Mouse (Mus musculus): ENCODE measurements around the gene Edil3. TPM values are rescaled to one million over a fixed set of nuclear protein-coding genes. Genes with fewer than 3 reads are reported as not detected.

The Edil3 gene
- polyA plus RNA-seq, 1 experiment, result 0.27 TPM

DNA sequence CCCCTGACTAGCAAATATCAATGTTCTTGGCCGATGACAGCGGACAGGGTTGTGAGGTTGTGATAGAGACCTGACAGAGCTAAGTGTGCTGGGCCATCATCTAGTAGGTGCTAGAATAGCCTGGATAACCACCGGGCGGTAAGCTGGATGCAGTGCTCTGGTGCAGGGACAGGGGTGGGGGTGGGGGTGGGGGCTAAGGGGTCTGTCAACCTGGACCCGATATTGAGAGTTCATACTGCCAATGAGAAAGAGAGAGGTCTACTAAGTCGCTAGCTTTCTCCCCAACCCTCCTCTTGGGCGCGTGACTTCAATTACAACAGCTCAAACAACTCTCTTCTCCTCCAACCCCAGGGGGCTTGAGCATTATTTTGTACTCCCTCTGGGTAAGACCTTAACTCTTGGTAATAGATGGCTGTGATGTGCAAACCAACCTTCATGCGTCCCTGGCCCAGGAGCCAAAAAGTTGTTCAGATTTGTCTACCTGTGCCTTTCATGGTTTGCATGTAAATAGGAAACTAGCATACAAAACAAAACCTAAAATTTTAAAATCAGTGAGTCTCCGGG is 1.1 kb downstream of the Edil3 start:
- WGBS, result 24% methylated on average over 10 of the region's 10 CpGs

DNA sequence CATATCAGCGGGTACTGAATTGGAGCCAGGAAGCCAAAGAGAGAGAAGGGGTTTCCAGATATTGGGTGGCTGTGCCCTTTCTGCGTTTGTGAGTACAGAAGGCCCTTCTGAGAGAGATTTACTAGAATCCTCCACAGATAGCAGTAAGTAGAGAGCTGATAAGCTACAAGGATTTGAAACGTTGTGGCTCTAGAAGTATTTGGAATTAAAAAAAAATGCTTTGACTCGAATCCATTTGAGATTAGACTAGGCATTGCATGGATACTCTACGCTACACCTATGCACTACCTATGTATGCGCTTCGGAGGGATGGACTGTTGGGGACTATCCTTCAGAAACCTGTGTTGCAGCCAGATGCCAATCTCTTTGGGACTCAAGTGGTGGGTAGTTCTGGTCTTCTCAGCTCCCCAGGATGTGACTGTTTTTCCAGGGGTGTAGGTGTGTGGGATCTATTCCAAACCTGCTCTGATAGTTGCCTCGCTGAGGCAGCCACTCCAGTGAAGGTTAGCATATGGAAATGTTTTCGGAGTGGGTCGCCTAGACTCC is 1.8 kb downstream of the Edil3 start:
- TF ChIP-seq CTCF (conservative IDR thresholded peaks at IDR 0.05; ENCODE audit: insufficient read depth, insufficient read length, low read depth, low read length), result no peak
- no peak for TF ChIP-seq POLR2A (IDR thresholded peaks at IDR 0.05; ENCODE audit: low read depth, low read length)
- H3K36me3 ChIP-seq (ENCODE audit: control insufficient read depth, insufficient read depth, low read length), result no peaks in the 10 kb centered on the region
- H3K4me3 ChIP-seq (ENCODE audit: insufficient read depth, low read depth, low read length), result 0 out of 2 replicates have a peak overlapping the region, but pooled peaks have one; percentile 4
- H3K4me1 ChIP-seq (ENCODE audit: control insufficient read depth, insufficient read depth, low read length), result no peaks in the 10 kb centered on the region
- DNase-seq, result no peak
- no peaks in the 10 kb centered on the region; the same call in 1 of the 2 replicates for H3K27me3 ChIP-seq (replicated peaks; ENCODE audit: control insufficient read depth, insufficient read depth, low read length)
- WGBS, result 32% methylated on average over 10 of the region's 10 CpGs
- no peak overlapping the region for H3K27ac ChIP-seq (ENCODE audit: insufficient read depth, low read depth, low read length)

More for the DNA sequence above, 1.1 kb downstream of the Edil3 start:
- Histone ChIP-seq H3K27ac (ENCODE audit: insufficient read depth, low read depth, low read length) (no peak overlapping the region), H3K27me3 (replicated peaks; ENCODE audit: control insufficient read depth, insufficient read depth, low read length) (no peaks in the 10 kb centered on the region; the same call in 1 of the 2 replicates), H3K4me1 (ENCODE audit: control insufficient read depth, insufficient read depth, low read length) (no peaks in the 10 kb centered on the region), H3K4me3 (ENCODE audit: insufficient read depth, low read depth, low read length) (peak overlapping the region; percentile 56), H3K36me3 (ENCODE audit: control insufficient read depth, insufficient read depth, low read length) (no peaks in the 10 kb centered on the region)
- no peak for DNase-seq
- no peak for TF ChIP-seq POLR2A (IDR thresholded peaks at IDR 0.05; ENCODE audit: low read depth, low read length)
- TF ChIP-seq CTCF (conservative IDR thresholded peaks at IDR 0.05; ENCODE audit: insufficient read depth, insufficient read length, low read depth, low read length), result no peak

DNA sequence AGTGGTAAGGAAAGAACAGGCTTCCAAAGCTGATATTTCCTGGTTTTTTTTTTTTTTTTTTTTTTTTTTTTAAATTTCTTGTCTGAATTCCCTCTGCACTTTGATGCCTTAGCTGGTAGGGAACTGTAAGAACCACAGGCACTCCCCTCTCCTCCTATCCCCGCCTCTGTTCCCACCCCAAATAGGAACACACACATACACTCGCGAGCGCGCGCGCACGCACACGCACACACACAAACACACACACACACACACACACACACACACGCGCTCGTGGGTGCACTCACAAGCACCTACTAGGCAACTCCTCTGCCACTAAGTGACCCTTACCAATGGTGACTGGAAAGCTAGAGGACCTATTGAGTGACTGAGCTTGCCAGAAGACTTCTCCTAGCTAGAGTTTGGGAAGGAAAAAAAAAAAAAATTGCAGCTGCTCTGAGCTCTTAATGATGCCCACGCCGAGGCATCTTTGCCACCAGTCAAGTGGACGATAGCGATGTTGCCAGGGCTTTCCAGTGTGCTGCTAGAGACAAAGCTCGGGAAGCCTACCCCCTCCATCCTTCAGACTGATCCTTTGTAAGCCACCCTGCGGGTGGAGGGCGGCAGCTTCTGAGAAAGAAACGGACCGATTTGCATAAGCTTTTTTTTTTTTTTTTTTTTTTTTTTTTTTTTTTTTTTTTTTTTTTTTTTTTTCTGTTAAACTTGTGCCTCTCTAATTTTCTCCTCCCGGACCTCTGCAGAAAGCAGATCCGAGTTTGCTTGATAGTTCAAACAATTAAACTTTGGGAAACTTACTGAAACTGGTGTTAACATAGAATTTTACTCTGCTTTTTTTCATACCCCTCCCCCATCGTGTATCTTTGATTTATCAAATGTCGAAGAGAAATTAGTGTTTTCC is 2.5 kb downstream of the Edil3 start:
- H3K36me3 ChIP-seq (ENCODE audit: control insufficient read depth, insufficient read depth, low read length), result no peaks in the 10 kb centered on the region
- peak overlapping the region; percentile 53 for H3K4me3 ChIP-seq (ENCODE audit: insufficient read depth, low read depth, low read length)
- H3K4me1 ChIP-seq (ENCODE audit: control insufficient read depth, insufficient read depth, low read length), result no peaks in the 10 kb centered on the region
- TF ChIP-seq POLR2A (IDR thresholded peaks at IDR 0.05; ENCODE audit: low read depth, low read length) (no peak), CTCF (conservative IDR thresholded peaks at IDR 0.05; ENCODE audit: insufficient read depth, insufficient read length, low read depth, low read length) (no peak)
- no peak overlapping the region for H3K27ac ChIP-seq (ENCODE audit: insufficient read depth, low read depth, low read length)
- whole genome bisulfite sequencing, result 2% methylated on average over 25 of the region's 25 CpGs
- no peaks in the 10 kb centered on the region; the same call in 1 of the 2 replicates for H3K27me3 ChIP-seq (replicated peaks; ENCODE audit: control insufficient read depth, insufficient read depth, low read length)
- DNase-seq, result peak; percentile 17

DNA sequence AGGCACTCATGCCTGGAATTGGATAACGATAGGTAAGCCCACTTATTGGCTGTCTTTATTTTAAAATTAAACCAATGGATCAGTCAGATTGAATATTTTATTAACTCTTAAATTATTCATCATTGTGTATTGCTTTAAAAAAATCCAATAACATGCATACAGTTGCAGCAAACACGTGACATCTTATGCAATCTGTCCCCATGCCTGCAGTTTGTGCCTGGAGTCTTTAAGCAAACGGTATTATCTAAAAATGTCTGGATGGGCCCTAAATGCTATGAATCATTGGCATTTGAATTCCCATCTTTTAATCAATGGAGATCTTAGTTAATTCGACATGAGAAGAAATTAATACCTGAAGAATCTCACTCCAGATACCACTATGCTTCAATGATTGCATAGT is 3.2 kb downstream of the Edil3 start:
- Histone ChIP-seq H3K27me3 (replicated peaks; ENCODE audit: control insufficient read depth, insufficient read depth, low read length) (no peaks in the 10 kb centered on the region; the same call in 1 of the 2 replicates), H3K36me3 (ENCODE audit: control insufficient read depth, insufficient read depth, low read length) (no peaks in the 10 kb centered on the region), H3K27ac (ENCODE audit: insufficient read depth, low read depth, low read length) (no peak overlapping the region), H3K4me1 (ENCODE audit: control insufficient read depth, insufficient read depth, low read length) (no peaks in the 10 kb centered on the region), H3K4me3 (ENCODE audit: insufficient read depth, low read depth, low read length) (no peak overlapping the region)
- WGBS, result 35% methylated on average over 4 of the region's 4 CpGs
- no peak for TF ChIP-seq CTCF (conservative IDR thresholded peaks at IDR 0.05; ENCODE audit: insufficient read depth, insufficient read length, low read depth, low read length)
- no peak for TF ChIP-seq POLR2A (IDR thresholded peaks at IDR 0.05; ENCODE audit: low read depth, low read length)
- no peak for DNase-seq

DNA sequence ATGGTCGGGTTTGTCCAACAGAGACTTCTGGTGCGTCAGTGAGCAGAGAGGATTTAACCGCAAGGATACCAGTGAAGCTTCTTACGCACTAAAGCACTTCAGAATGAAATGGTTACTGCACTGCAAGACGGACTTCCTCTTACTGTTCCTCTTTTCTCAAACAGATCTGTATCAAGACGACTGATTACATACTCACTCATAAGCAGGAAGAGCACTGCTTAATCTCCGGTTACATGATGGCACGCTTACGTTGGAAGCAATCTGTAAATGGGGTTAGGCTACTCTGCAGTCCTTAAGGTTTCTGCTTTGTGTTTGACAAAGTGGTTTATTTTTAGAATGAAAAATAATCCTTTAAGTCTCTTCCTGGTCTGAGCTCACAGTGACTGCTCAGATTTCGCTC is 7.1 kb downstream of the Edil3 start:
- WGBS, result 34% methylated on average over 10 of the region's 10 CpGs
- DNase-seq, result no peak
- H3K27ac ChIP-seq (ENCODE audit: insufficient read depth, low read depth, low read length), result no peak overlapping the region; the same call in 1 of the 2 replicates
- no peaks in the 10 kb centered on the region for H3K36me3 ChIP-seq (ENCODE audit: control insufficient read depth, insufficient read depth, low read length)
- no peaks in the 10 kb centered on the region for H3K27me3 ChIP-seq (replicated peaks; ENCODE audit: control insufficient read depth, insufficient read depth, low read length)
- TF ChIP-seq CTCF (conservative IDR thresholded peaks at IDR 0.05; ENCODE audit: insufficient read depth, insufficient read length, low read depth, low read length) (no peak), POLR2A (IDR thresholded peaks at IDR 0.05; ENCODE audit: low read depth, low read length) (no peak)
- H3K4me3 ChIP-seq (ENCODE audit: insufficient read depth, low read depth, low read length), result no peak overlapping the region
- H3K4me1 ChIP-seq (ENCODE audit: control insufficient read depth, insufficient read depth, low read length), result no peaks in the 10 kb centered on the region

DNA sequence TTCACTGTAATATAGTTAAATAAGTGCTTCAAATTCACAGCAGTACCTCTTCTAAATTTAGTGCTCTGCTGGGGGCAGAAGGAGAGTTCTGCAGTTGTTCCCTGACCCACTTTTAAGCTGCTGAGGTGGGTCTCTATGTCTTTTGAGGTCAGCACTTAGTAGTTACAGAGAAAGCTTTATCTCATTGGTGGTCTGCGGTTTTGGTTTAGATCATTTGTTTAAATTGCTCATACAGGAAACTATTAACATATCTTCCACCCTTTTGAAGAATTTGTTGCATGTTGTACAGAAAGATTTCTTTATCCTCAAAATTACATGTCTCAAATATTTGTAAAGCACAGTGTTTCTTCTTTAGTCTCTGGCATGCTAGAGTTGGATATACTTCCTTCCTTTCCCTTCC is 12.5 kb downstream of the Edil3 start:
- no peaks in the 10 kb centered on the region for H3K4me1 ChIP-seq (ENCODE audit: control insufficient read depth, insufficient read depth, low read length)
- DNase-seq, result no peak
- H3K36me3 ChIP-seq (ENCODE audit: control insufficient read depth, insufficient read depth, low read length), result no peaks in the 10 kb centered on the region
- H3K4me3 ChIP-seq (ENCODE audit: insufficient read depth, low read depth, low read length), result no peak overlapping the region
- WGBS, result 86% methylated on average over 1 of the region's 1 CpGs
- TF ChIP-seq CTCF (conservative IDR thresholded peaks at IDR 0.05; ENCODE audit: insufficient read depth, insufficient read length, low read depth, low read length) (no peak), POLR2A (IDR thresholded peaks at IDR 0.05; ENCODE audit: low read depth, low read length) (no peak)
- no peak overlapping the region for H3K27ac ChIP-seq (ENCODE audit: insufficient read depth, low read depth, low read length)
- no peaks in the 10 kb centered on the region for H3K27me3 ChIP-seq (replicated peaks; ENCODE audit: control insufficient read depth, insufficient read depth, low read length)

DNA sequence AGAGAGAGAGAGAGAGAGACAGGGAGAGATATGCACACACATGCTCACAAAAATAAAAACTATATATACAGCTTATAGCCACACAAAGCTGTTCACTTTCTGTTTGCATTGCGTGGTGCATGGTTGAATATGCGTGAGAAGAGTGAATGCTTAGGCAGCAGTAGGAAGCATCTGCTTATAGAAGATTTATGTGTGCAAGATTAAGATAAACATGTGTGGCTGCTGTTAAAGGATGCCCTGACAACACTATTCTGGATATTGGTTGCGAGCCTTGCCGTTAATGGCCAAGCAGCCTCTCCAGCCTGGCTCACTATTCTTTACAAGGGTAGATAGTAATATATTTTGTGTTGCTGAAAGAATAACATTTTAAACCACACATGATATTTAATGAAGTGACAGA is 28.5 kb downstream of the Edil3 start:
- H3K36me3 ChIP-seq (ENCODE audit: control insufficient read depth, insufficient read depth, low read length), result no peaks in the 10 kb centered on the region
- no peak for DNase-seq
- H3K4me3 ChIP-seq (ENCODE audit: insufficient read depth, low read depth, low read length), result no peak overlapping the region
- no peaks in the 10 kb centered on the region for H3K27me3 ChIP-seq (replicated peaks; ENCODE audit: control insufficient read depth, insufficient read depth, low read length)
- 54% methylated on average over 4 of the region's 4 CpGs for WGBS
- no peak for TF ChIP-seq POLR2A (IDR thresholded peaks at IDR 0.05; ENCODE audit: low read depth, low read length)
- TF ChIP-seq CTCF (conservative IDR thresholded peaks at IDR 0.05; ENCODE audit: insufficient read depth, insufficient read length, low read depth, low read length), result no peak
- no peaks in the 10 kb centered on the region for H3K4me1 ChIP-seq (ENCODE audit: control insufficient read depth, insufficient read depth, low read length)
- no peak overlapping the region for H3K27ac ChIP-seq (ENCODE audit: insufficient read depth, low read depth, low read length)

Data from kidney, adult 2 months (tissue).